Mouse (Mus musculus): ENCODE measurements around the gene Tbcel. TPM values are rescaled to one million over a fixed set of nuclear protein-coding genes. Genes with fewer than 3 reads are reported as not detected.

Gene Tbcel
- polyA plus RNA-seq, 1 experiment: 29.1 TPM

- no peak overlapping the region for H3K27ac ChIP-seq (ENCODE audit: control insufficient read depth, insufficient read depth, low read depth, low read length, poor library complexity)
- H3K4me1 ChIP-seq (ENCODE audit: control insufficient read depth, insufficient read depth, low read length): no peaks in the 10 kb centered on the region
- no peak for TF ChIP-seq CTCF (IDR thresholded peaks at IDR 0.05; ENCODE audit: control insufficient read depth, insufficient read depth, low read length)
- TF ChIP-seq POLR2A (IDR thresholded peaks at IDR 0.05; ENCODE audit: borderline replicate concordance, control insufficient read depth, low read depth, low read length): no peak
- H3K4me3 ChIP-seq (replicated peaks; ENCODE audit: control insufficient read depth, low read depth, low read length): no peak overlapping the region
- 56% methylated on average over 1 of the region's 1 CpGs for WGBS
These were observed 24.7 kb downstream of the Tbcel start for GRCm38 (mm10) chr9:42482944-42483343.

GRCm38 (mm10) chr9:42476166-42476565 lies 31.4 kb downstream of the Tbcel start:
- Histone ChIP-seq H3K4me3 (replicated peaks; ENCODE audit: control insufficient read depth, low read depth, low read length) (no peak overlapping the region), H3K4me1 (ENCODE audit: control insufficient read depth, insufficient read depth, low read length) (no peaks in the 10 kb centered on the region; the same call in 1 of the 2 replicates), H3K27ac (ENCODE audit: control insufficient read depth, insufficient read depth, low read depth, low read length, poor library complexity) (no peak overlapping the region)
- 85% methylated on average over 4 of the region's 4 CpGs for WGBS
- TF ChIP-seq CTCF (IDR thresholded peaks at IDR 0.05; ENCODE audit: control insufficient read depth, insufficient read depth, low read length) (no peak), POLR2A (IDR thresholded peaks at IDR 0.05; ENCODE audit: borderline replicate concordance, control insufficient read depth, low read depth, low read length) (no peak)

GRCm38 (mm10) chr9:42474244-42474643 lies 33.4 kb downstream of the Tbcel start:
- Histone ChIP-seq H3K4me1 (ENCODE audit: control insufficient read depth, insufficient read depth, low read length) (peaks cover 2% of the 10 kb centered on the region; the same call in 1 of the 2 replicates), H3K4me3 (replicated peaks; ENCODE audit: control insufficient read depth, low read depth, low read length) (no peak overlapping the region), H3K27ac (ENCODE audit: control insufficient read depth, insufficient read depth, low read depth, low read length, poor library complexity) (no peak overlapping the region)
- TF ChIP-seq POLR2A (IDR thresholded peaks at IDR 0.05; ENCODE audit: borderline replicate concordance, control insufficient read depth, low read depth, low read length) (no peak), CTCF (IDR thresholded peaks at IDR 0.05; ENCODE audit: control insufficient read depth, insufficient read depth, low read length) (no peak)
- WGBS: 61% methylated on average over 8 of the region's 8 CpGs

GRCm38 (mm10) chr9:42471921-42472747 lies 35.5 kb downstream of the Tbcel start:
- peak overlapping the region; percentile 77 for H3K4me3 ChIP-seq (replicated peaks; ENCODE audit: control insufficient read depth, low read depth, low read length)
- peaks cover 2% of the 10 kb centered on the region; the same call in 1 of the 2 replicates for H3K4me1 ChIP-seq (ENCODE audit: control insufficient read depth, insufficient read depth, low read length)
- peak; percentile 42; the same call in 1 of the 2 replicates for TF ChIP-seq POLR2A (IDR thresholded peaks at IDR 0.05; ENCODE audit: borderline replicate concordance, control insufficient read depth, low read depth, low read length)
- TF ChIP-seq CTCF (IDR thresholded peaks at IDR 0.05; ENCODE audit: control insufficient read depth, insufficient read depth, low read length): no peak
- WGBS: 10% methylated on average over 48 of the region's 49 CpGs
- H3K27ac ChIP-seq (ENCODE audit: control insufficient read depth, insufficient read depth, low read depth, low read length, poor library complexity): peak overlapping the region; percentile 58; the same call in 1 of the 2 replicates

GRCm38 (mm10) chr9:42471214-42471613 lies 36.4 kb downstream of the Tbcel start:
- H3K4me3 ChIP-seq (replicated peaks; ENCODE audit: control insufficient read depth, low read depth, low read length): peak overlapping the region; percentile 77
- WGBS: 31% methylated on average over 4 of the region's 4 CpGs
- TF ChIP-seq CTCF (IDR thresholded peaks at IDR 0.05; ENCODE audit: control insufficient read depth, insufficient read depth, low read length) (no peak), POLR2A (IDR thresholded peaks at IDR 0.05; ENCODE audit: borderline replicate concordance, control insufficient read depth, low read depth, low read length) (no peak)
- H3K27ac ChIP-seq (ENCODE audit: control insufficient read depth, insufficient read depth, low read depth, low read length, poor library complexity): 0 out of 2 replicates have a peak overlapping the region, but pooled peaks have one; percentile 20
- peaks cover 4% of the 10 kb centered on the region; the same call in 1 of the 2 replicates for H3K4me1 ChIP-seq (ENCODE audit: control insufficient read depth, insufficient read depth, low read length)

- Histone ChIP-seq H3K4me3 (replicated peaks; ENCODE audit: control insufficient read depth, low read depth, low read length) (no peak overlapping the region), H3K4me1 (ENCODE audit: control insufficient read depth, insufficient read depth, low read length) (peaks cover 7% of the 10 kb centered on the region; the same call in 1 of the 2 replicates), H3K27ac (ENCODE audit: control insufficient read depth, insufficient read depth, low read depth, low read length, poor library complexity) (no peak overlapping the region)
- TF ChIP-seq CTCF (IDR thresholded peaks at IDR 0.05; ENCODE audit: control insufficient read depth, insufficient read depth, low read length) (no peak), POLR2A (IDR thresholded peaks at IDR 0.05; ENCODE audit: borderline replicate concordance, control insufficient read depth, low read depth, low read length) (no peak)
- 75% methylated on average over 15 of the region's 15 CpGs for WGBS
These were observed 38.3 kb downstream of the Tbcel start for GRCm38 (mm10) chr9:42469323-42469722.

GRCm38 (mm10) chr9:42468360-42468759 lies 39.2 kb downstream of the Tbcel start:
- TF ChIP-seq CTCF (IDR thresholded peaks at IDR 0.05; ENCODE audit: control insufficient read depth, insufficient read depth, low read length) (no peak), POLR2A (IDR thresholded peaks at IDR 0.05; ENCODE audit: borderline replicate concordance, control insufficient read depth, low read depth, low read length) (no peak)
- H3K4me1 ChIP-seq (ENCODE audit: control insufficient read depth, insufficient read depth, low read length): peaks cover 10% of the 10 kb centered on the region; the same call in 1 of the 2 replicates
- 29% methylated on average over 5 of the region's 5 CpGs for WGBS
- H3K4me3 ChIP-seq (replicated peaks; ENCODE audit: control insufficient read depth, low read depth, low read length): no peak overlapping the region
- H3K27ac ChIP-seq (ENCODE audit: control insufficient read depth, insufficient read depth, low read depth, low read length, poor library complexity): no peak overlapping the region

GRCm38 (mm10) chr9:42467116-42467815 lies 40.3 kb downstream of the Tbcel start:
- H3K4me1 ChIP-seq (ENCODE audit: control insufficient read depth, insufficient read depth, low read length): peaks cover 10% of the 10 kb centered on the region; the same call in 1 of the 2 replicates
- no peak overlapping the region for H3K27ac ChIP-seq (ENCODE audit: control insufficient read depth, insufficient read depth, low read depth, low read length, poor library complexity)
- WGBS: 67% methylated on average over 12 of the region's 12 CpGs
- TF ChIP-seq CTCF (IDR thresholded peaks at IDR 0.05; ENCODE audit: control insufficient read depth, insufficient read depth, low read length) (no peak), POLR2A (IDR thresholded peaks at IDR 0.05; ENCODE audit: borderline replicate concordance, control insufficient read depth, low read depth, low read length) (no peak)
- H3K4me3 ChIP-seq (replicated peaks; ENCODE audit: control insufficient read depth, low read depth, low read length): no peak overlapping the region
